Mouse (Mus musculus) embryonic fibroblast, embryonic 13.5 days (primary cell): ENCODE measurements around the gene Grap.

Experiments
- CTCF ChIP-seq: IDR thresholded peaks from 2 replicates; pipeline ENCODE4 v1.5.1; 2011; ENCODE audit warnings: mild to moderate bottlenecking, control low read depth, low read length, moderate library complexity, borderline replicate concordance; ENCODE audit not compliant: insufficient read depth
- POLR2A ChIP-seq: IDR thresholded peaks from 2 replicates; pipeline ENCODE4 v1.6.1; 2011; ENCODE audit warnings: low read depth, mild to moderate bottlenecking, control low read depth, low read length, moderate library complexity

DNA sequence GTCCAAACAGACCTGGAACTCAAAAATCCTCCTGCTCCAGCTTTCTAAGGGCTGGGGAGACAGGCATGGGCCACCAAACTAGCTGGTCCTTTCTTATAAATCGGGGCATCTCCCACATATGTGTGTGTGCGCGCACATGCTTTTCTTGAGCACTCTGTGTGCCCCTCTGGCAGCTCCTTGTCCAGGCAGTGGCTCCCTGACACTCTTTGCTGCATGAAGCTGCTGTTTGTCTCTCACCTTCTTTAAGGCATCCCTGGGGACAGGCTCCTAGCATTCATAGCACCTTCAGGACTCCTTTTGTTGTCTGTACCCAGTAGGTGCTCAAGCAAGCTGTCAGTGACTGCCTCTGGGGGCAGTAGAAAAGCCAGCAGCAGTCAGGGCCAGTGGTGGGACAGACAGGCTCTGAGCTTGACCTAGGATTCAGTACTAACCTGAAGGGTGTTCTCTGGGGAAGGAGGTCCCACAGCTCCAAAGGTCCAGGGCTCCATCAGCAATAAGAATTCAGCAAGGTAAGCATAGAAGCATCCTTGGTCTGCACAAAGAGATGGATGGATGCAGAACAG is 5.4 kb downstream of the Grap start:
- TF ChIP-seq CTCF (no peak), POLR2A (no peak)
